Mouse (Mus musculus): ENCODE measurements at regions not wholly inside any gene's neighbourhood (a gene's known extent, or its start where the extent isn't known, plus 50 kb on each side); places are given as distances from the start of the nearest gene placed in this dataset.
"Not testable (repeated sequence)": the region's sequence is repeated elsewhere in the genome, so short reads cannot be mapped to it uniquely, and the experiment has no call there.

DNA sequence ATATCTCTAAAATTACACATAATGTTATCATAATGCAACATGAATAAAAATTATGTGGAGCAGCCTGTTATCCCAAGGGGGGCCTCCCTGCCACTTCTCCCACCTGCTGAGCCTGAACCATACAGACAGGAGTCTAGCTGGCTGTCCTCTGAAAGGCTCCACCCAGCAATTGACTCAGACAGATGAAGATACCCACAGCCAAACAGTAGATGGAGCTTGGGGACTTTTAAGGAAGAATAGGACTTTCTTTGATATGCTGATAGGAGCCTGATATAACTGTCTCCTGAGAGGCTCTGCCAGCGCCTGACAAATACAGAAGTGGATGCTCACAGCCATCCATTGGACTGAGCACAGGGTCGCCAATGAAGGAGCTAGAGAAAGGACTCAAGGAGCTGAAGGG lies 468.4 kb downstream of the Dad1 start:
- not testable (repeated sequence) for DNase-seq

DNA sequence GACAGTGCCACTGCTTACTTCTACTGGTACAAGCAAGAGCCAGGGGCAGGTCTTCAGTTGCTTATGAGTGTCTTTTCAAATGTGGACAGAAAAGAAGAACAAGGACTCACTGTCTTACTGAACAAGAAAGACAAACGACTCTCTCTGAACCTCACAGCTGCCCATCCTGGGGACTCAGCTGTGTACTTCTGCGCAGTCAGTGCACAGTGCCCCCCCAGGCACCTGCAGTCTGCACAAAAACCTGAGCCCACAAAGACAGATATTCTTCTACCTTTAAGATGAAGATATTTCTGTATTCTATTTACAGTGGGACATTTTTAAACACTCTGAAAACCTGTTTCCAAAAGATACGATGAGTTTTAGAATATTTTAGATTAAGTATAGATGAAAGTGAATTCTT lies 476.5 kb downstream of the Dad1 start:
- no peak for DNase-seq

DNA sequence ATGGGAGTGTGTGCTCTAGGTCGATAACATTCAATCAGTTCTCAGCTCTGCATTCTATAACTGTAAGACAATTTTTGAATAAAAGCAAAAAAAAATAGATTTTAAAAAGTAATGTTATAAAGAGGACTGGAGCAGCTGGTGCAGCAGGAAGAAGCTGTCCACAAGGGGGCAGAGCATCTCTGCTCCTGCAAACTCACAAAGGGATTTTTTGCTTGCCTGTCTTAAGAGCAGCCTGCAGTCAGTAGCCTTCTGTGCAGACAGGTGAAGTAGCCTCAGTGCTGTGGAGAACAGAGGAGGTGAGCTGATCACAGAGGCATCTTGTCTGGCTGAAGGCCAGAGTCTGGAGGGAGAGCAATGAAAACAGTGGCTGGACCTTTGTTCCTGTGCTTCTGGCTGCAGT lies 477.2 kb downstream of the Dad1 start:
- peak; percentile 87 for DNase-seq

DNA sequence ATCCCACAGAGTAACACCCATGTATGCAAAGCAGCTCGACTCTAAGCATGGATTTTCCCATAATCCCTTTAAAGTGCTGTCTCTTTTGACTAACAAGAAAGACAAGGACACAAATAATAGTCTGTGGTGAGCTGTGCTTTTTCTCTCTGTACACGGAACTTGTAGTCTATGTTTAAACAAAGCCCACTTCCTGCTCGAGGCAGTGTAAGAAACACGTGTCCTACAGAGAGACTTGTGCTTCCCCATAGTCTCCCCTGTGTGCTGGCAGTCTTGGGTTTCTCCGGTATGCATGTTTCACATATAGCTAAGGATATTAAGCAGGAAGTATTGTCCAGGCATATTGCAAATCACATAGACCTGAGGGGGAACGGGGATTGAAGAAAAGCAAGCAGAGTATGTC lies 487.4 kb downstream of the Dad1 start:
- DNase-seq, result not testable (repeated sequence)

DNA sequence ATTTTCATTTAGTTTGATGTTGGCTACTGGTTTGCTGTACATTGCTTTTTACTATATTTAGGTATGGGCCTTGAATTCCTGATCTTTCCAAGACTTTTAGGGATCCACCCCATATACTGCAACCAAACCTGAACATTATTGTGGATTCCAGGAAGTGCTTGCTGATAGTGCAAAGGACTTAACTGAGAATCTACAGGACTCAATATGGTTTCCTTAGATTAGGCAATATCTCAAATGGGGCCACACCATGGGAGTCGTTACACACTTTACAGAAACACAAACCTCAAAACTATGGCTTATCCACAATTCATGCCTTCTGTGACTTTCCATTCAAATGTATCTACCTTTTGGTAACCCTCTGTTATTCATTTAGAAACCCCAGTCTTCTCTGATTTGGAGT lies 488.0 kb downstream of the Dad1 start:
- not testable (repeated sequence) for DNase-seq

DNA sequence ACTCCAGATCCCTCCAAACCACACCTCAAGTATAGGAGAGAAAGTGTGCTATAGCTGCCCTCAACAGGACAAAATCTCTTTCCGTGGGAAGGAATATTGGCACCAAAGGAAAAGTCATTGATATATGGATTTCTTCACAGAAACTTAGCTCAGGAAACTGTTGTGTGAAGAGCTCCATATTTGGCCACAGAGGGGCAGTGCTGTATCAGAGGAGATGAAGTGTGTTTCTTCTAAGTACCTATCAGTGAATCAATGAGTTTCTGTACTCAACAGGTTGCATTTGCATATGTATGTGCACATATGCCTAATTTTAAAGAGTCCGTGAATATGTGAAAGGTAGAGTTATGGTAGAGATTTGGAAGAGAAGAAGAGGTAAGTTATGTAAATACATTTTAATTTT lies 493.3 kb downstream of the Dad1 start:
- not testable (repeated sequence) for DNase-seq

DNA sequence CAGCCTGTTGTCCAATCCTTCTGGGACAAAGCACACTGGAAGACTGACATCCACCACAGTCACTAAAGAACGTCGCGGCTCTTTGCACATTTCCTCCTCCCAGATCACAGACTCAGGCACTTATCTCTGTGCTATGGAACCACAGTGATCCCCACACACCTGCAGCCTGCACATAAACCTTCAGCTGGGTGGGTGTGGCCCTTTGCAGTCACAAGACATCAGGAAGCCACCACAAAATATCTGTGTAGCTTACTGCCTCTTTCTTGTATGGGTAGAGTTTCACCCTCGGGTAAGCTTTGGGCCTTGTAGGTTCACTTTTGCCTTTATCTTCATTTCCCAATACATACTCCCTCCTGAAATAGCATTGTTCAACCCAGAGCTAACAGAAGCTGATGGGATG lies 496.1 kb downstream of the Dad1 start:
- peak; percentile 68 for DNase-seq

DNA sequence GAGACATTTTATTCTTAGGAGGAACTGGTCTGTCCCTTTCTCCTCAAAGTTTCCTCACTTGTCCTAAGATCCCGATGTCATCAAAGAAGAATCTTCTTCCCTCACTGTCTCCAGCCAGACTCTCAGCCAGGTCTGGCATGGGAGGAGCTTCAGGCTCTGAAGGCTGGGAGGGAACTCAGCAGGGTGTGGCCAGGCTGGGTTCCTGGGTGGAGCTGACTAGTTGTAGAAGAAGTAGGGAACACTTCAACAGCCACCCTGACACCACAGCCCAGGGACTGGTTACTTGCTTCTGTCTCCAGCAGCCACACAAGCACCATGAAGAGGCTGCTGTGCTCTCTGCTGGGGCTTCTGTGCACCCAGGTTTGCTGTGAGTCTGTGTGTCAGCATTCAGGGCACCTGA lies 496.8 kb downstream of the Dad1 start:
- not testable (repeated sequence) for DNase-seq

DNA sequence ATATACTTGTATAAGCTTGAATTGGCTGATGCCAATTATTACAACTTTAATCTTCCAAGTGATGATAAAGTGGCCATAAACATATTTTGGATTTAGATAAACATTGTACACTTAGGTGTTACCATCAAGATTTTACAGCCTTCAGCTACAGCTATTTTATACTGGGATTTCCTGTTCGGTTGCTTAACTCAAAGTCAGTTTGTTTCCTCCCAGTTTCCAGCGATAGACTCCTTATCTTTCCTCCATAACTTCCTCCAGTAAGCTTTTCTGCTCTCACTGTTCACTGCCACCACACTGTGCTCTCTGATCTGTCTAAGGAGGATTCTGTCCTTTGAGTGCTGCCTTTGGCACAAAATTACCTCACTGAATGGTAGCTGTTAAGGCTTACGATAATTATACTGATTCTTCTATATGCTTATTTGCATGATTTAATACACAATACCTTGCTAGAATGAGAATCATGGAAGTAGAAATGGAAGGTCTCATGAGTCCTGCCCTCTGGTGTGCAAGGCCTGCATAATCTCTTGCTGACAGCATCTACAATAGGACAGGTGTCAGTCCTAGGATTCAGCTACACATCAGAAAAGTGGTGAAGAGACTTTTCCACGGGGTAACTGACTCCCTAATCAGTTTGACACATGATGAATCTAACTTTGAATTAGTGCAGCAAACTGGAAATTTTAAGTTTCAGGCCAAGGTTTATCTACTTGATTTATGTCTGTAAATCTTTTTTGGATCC lies 503.0 kb downstream of the Dad1 start:
- no peak for DNase-seq

DNA sequence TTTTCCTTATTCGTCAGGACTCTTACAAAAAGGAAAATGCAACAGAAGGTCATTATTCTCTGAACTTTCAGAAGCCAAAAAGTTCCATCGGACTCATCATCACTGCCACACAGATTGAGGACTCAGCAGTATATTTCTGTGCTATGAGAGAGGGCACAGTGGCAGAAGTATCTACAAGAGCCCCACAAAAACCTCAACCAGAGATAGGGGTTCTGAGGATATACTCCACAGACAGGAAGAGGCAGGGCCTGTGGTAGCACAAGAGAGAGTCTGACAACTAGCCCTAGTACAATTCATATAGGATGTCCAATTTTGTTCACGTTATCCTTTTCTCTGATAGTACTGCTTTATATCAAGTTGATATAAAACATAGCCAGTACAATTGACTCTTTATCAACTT lies 510.4 kb downstream of the Dad1 start:
- not testable (repeated sequence) for DNase-seq

DNA sequence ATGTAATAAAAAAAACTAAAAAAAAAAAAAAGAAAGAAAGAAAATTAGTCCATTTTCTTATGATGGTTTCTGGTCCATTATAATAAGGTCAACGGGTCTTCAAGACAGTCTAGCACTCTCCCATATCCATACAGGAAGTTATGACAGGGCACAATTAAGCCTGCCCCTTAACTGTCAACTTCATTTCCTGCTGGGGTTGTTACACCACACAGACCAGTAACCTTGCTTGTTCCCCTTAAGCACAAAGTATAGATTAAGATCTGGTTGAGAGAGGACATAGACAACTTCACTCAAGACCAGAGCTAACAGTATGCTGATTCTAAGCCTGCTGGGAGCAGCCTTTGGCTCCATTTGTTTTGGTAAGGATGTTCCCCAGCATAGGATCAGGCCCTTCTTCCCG lies 511.0 kb downstream of the Dad1 start:
- DNase-seq, result not testable (repeated sequence)

DNA sequence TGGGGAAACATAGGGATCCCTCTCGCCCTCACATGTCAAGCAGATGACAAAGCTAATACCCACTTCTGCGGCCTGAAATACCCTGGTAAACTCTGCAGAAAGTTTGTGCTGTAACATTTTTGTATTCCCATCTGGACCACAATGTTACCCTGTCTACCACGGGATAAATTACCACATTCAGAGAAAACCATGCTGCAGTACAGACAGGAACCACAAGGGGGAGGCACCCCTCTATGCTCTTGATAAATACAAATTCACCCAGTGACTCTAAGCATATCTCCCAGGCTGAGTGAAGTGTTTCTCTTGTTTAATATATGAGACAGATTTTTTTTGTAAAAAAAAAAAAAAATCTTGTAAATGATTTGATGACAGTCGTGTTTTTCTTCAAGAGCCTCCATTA lies 512.7 kb downstream of the Dad1 start:
- peak; percentile 82 for DNase-seq

DNA sequence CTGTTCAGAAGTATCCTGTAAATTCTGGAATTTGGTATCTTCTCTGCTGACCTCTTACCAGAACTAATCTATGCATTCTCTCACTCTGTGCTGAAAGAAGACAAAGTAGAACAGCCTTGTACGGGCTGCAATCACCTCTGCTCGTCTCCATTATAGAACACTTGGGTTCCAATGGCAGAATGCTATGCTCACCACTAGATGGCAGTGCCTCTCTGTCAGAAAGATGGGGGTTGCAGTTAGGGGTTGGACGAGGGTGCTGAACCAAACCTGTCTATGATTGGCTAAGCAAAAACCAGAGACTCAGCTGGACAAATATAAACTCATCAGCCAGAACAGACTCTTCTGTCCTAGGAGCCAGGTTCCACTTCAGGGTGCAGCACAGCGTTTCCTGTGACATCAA lies 515.9 kb downstream of the Dad1 start:
- DNase-seq, result not testable (repeated sequence)

DNA sequence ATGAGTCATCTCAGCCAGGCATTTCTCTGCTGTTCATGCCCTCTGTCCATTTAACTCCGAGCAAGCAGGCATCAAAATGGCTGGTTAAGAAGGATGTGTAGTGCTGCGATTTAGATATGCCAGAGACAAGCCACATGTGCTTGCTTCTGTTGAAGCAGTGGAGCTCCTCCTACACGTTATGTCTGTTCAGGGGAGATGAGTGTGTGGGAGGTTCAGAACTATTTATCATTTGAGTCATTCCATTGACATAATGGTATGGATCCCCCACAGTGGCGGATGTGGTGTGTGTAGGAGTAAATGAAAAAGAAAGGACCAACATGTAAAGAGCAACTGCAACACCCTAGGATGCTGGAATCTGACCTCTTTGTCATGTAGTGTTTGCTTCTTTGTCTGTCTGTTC lies 517.6 kb downstream of the Dad1 start:
- not testable (repeated sequence) for DNase-seq

DNA sequence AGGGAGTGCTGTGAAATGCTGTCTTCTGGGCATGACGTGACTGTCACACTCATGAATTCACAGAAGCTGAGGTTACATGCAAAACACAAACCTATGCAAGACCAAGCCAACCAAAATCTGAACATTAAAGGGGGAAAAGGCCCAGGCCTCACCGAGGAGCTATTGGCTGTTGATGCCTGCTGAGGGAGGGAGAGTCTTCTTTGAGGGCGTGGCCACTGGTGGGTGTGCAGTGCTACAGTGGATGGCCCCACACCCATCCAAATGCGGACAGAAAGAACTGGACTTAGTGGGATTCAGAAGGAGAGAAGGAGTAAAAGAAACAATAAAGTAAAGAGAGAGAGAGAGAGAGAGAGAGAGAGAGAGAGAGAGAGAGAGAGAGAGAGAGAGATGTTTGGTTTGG lies 522.3 kb downstream of the Dad1 start:
- not testable (repeated sequence) for DNase-seq

DNA sequence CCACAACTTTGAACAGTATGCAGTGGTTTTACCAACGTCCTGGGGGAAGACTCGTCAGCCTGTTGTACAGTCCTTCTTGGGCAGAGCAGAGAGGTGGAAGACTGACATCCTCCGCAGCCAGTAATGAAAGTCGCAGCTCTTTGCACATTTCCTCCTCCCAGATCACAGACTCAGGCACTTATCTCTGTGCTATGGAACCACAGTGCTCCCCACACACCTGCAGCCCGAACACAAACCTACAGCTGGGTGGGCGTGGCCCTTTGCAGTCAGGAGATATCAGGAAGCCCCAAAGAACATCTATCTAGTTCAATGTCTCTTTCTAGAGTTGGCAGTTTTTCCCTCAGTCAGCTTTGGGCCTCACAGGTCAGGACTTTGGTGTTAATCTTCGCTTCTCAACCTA lies 524.0 kb downstream of the Dad1 start:
- not testable (repeated sequence) for DNase-seq

DNA sequence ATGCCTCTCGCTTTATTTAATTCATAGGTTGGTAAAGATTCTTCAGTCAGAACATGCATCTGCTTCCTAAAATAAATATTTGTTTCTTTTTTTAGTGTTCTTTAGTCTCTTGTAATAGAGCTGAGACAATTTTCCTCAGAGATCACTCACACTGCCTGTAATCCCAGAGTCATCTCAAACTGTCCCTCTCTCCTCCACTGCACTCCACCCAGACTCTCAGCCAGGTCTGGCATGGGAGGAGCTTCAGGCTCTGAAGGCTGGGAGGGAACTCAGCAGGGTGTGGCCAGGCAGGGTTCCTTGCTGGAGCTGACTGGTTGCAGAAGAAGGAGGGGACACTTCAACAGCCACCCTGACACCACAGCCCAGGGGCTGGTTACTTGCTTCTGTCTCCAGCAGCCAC lies 524.8 kb downstream of the Dad1 start:
- DNase-seq, result not testable (repeated sequence)

DNA sequence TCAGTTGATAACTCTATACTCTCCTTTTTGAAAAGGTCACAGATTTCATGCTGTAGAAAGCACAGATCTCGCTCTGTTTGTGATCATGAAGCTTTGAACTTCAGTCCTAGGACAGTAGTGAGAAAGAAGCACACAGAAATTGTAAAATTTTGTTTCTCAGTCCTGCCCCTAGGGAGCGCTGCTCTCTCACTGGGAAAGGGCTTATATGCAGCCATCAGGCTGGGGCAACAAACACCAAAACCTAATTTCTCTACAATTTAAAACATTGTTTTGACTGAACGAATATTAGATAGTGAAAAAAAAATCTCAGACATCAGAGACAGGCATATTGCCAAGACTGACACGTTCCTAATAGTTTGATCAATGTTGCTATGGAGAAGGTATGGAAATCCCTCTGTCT lies 527.0 kb downstream of the Dad1 start:
- DNase-seq, result not testable (repeated sequence)

DNA sequence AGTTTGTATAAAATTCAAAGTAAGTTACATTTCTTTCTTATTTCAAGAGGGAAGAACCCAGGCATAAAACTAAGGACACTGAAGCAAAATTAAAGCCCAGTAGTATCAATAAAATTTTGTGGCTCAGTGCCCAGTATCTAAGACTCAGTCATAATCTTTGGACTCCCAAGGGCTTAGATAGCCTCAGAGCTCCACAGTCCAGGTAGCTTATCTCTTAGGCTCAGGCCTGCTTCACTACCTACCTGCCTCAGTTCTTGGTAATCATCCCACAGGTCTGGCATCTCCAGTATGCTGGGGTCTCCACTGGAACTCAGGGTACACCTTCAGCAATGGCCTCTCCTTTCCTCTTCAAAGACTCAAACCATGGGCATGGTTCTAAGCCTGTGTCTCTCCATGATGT lies 530.3 kb downstream of the Dad1 start:
- DNase-seq, result not testable (repeated sequence)

DNA sequence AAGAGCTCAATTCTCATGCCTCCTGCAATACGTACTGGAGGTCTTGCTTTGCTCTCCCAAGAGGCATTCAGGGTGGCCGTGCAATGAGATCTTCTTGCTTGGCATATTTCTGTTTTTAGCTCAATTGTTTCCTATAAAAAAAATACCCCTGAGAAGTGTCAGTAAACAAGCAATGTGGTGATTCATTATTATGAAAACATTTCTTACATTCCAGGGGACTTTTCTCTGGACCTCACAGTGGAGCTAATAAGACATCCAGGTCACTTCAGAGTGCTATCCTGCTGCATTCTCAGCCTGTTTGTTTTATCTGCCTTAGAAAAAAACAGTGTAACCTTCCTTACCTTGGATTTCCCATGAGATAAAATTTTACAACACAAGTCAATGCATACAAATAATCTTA lies 532.0 kb downstream of the Dad1 start:
- DNase-seq, result not testable (repeated sequence)

DNA sequence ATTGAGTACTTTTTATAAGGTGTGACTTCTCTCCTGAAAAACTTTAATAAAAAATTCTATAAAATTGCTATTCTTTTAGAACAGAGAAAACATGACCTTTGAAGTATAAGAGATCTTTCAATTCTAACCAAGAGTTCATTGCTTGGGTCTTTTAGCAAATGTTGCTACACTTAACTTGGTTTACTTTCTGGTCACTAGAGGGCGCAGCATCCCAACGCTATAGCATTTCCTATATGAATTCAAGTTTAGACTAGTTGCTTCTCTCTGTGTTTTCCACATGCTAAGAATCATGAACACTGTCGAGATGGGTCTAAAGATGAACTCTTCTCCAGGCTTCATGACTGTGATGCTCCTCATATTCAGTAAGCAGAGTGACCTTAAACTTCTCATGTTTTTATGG lies 544.3 kb downstream of the Dad1 start:
- DNase-seq, result peak; percentile 59

DNA sequence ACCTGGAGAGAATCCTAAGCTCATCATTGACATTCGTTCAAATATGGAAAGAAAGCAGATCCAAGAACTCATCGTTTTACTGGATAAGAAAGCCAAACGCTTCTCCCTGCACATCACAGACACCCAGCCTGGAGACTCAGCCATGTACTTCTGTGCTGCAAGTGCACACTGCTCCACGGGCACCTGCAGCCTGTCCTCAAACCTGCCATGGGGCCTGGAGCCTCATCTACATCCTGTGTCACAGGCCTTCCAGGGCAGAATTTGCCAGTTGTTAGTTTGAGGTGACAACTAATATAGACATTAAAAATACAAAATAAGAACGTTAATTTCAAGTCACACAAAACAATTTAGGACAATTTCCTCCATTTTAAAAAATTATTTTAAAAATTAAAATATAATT lies 549.6 kb downstream of the Dad1 start:
- DNase-seq, result peak; percentile 71

DNA sequence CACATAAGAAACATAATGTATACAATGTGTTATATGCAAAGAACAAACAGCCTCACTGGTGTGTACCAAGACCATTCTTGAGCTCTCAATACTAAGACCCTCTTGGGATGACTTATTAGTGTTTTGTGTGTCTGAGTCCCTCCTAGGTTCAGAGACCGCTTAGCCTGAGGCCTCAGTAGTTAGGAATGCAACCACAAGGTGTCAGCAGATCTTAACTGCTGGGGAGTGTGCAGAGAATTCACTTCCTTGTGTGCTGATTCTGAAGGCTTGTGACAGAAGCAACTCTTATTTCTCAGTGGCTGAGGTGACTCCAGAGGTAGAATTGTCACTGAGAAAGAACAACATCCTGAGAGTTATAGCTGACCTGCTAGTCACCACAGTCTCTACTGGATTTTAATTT lies 550.3 kb downstream of the Dad1 start:
- DNase-seq, result not testable (repeated sequence)

DNA sequence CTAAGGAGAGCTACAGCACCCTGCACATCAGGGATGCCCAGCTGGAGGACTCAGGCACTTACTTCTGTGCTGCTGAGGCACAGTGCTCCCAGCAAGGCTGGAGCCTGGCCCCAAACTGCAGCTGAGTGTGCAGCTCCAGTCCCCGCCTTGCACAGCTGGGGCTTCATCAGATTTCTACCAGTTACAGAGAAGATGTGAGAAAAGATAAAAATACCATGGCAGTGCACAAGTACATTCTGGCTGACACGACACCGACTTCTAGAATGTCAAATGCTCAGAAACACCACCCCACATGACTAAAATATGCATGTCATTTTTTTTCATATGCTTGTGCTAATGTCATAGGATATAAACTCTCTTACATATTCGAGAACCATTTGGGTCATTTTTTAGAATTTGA lies 569.8 kb downstream of the Dad1 start:
- DNase-seq, result not testable (repeated sequence)

DNA sequence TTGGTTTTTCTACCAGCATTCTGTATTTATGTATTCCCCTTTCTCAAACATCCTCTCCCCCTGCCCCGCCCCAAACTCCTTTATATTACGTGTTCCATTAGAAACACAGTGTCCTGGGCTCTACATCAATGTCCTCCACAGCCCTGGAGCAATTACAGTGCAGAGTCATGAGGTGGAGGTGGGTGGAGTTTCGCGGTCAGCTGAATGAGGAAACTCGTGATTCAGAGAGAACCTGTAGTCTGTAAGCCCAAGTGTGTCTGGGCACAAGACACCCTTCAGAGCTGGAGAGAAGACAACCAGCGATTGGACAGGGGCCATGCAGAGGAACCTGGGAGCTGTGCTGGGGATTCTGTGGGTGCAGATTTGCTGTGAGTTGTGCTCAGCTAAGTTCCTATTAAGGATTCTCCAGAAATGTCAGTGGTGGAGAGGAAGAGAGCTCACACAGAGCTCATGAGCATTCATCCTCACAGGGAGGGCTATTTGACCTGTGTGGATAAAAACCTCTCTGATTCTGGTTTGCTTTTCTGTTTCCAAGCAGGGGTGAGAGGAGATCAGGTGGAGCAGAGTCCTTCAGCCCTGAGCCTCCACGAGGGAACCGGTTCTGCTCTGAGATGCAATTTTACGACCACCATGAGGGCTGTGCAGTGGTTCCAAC lies 570.4 kb downstream of the Dad1 start:
- DNase-seq, result peak; percentile 50

Data from thymus, postnatal 4 days (tissue).